Mouse (Mus musculus) bone marrow, adult 2 months (tissue): Measurements from ENCODE around the gene Ssr3. TPM values are rescaled to one million over a fixed set of nuclear protein-coding genes. Genes with fewer than 3 reads are reported as not detected.
A peak's percentile ranks its signal among the peaks of the same experiment; 100 is the strongest.

ENCODE experiments used
- H3K27ac ChIP-seq: fragments of 200-500 bp; 2 replicates; pipeline ENCODE4 v1.5.1; 2012; ENCODE audit warnings: low read depth, mild to moderate bottlenecking, control low read depth, inconsistent platforms, low read length; ENCODE audit not compliant: control insufficient read depth, poor library complexity, insufficient read depth
- H3K4me1 ChIP-seq: fragments of 200-500 bp; 2 replicates; pipeline ENCODE4 v1.6.1; 2011; ENCODE audit warnings: low read length; ENCODE audit not compliant: control insufficient read depth, insufficient read depth
- H3K4me3 ChIP-seq: fragments of 200-500 bp; replicated peaks from 2 replicates; pipeline ENCODE3; 2011; ENCODE audit warnings: mild to moderate bottlenecking, low read depth, low read length, control low read depth; ENCODE audit not compliant: control insufficient read depth
- CTCF ChIP-seq: fragments of 200-500 bp; IDR thresholded peaks from 2 replicates; pipeline ENCODE4 v1.5.1; 2011; ENCODE audit warnings: low read length, control low read depth; ENCODE audit not compliant: control insufficient read depth, insufficient read depth
- POLR2A ChIP-seq: fragments of 200-500 bp; IDR thresholded peaks from 2 replicates; pipeline ENCODE4 v1.6.1; 2011; ENCODE audit warnings: low read depth, mild to moderate bottlenecking, control low read depth, low read length, borderline replicate concordance; ENCODE audit not compliant: control insufficient read depth
- WGBS: fragments of 180-500 bp; shearing (Covaris S2); methylation state at CpG from one replicate; pipeline ENCODE4 v1.1.7; 2018; 5-methylcytosine and 5-hydroxymethylcytosine counted together
- polyA plus RNA-seq: library from polyadenylated mRNA; stranded (reverse); fragments of >200 nt; gene quantifications from 2 replicates; pipeline ENCODE4 v1.2.4, GENCODE M21; 2011; ENCODE audit warnings: low replicate concordance; ENCODE audit not compliant: missing spikeins, insufficient read depth, insufficient read length

Gene Ssr3
- polyA plus RNA-seq, result 33.0 and 47.9 TPM in 2 replicates

DNA sequence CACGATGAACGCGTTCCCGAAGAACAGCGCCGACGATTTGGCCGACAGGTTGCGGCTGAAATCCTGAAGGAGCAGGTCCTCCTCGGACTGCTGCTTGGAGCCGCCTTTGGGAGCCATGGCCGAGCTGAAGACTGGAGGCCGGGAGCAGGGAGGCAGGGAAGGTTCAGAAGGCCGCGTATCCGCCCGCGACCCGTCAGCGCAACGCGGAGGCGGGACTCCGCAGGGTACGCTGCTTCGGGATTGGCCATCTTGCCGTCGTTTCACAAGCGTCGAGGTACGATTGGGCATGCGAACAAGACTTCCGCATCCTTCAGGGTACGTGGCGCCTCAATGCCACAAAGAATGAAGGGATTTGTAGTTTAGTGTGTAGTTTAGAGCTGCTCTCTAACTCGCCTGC, at the start of gene Ssr3:
Gene Ssr3 (minus strand): TSS at position 203 of the 397 bp plus-strand sequence.
- peak within 1 kb of the TSS; percentile 81 for H3K27ac ChIP-seq
- H3K4me1 ChIP-seq, result no peaks in the 10 kb centered on the region
- WGBS, result under 1% methylated on average over 36 of the region's 36 CpGs
- TF ChIP-seq CTCF, result no peak
- peak; percentile 87; the same call in 1 of the 2 replicates for TF ChIP-seq POLR2A
- H3K4me3 ChIP-seq, result peak within 1 kb of the TSS; percentile 95

DNA sequence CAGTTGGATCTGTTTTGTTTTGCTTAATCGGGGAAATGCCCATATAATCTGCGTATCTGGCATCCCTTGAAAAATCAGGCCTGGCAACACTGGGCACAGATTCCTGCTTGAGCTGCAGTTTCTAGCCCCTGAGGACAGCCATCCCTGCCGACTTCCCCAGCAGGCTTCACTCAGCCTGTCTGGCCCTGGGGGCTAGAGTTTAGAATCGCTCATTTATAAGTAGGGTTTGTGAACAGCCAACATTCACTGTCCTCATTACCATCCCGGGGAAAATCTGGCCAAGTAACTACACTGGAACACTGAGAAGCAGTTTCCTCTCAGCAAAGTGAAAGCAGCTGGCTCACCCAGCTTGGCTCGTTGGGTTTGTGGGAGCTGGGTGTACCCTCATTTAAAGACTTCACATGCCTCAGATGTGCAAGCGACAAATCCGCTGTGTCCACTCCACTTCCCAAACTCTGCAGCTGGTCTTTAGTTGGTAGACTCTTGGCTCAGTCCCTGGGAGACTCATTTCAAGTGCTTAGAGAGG, 49.2 kb upstream of the Ssr3 start:
- WGBS, result 49% methylated on average over 8 of the region's 8 CpGs
- TF ChIP-seq POLR2A (no peak), CTCF (no peak)
- Histone ChIP-seq H3K4me3 (no peak overlapping the region), H3K4me1 (no peaks in the 10 kb centered on the region), H3K27ac (no peak overlapping the region)

DNA sequence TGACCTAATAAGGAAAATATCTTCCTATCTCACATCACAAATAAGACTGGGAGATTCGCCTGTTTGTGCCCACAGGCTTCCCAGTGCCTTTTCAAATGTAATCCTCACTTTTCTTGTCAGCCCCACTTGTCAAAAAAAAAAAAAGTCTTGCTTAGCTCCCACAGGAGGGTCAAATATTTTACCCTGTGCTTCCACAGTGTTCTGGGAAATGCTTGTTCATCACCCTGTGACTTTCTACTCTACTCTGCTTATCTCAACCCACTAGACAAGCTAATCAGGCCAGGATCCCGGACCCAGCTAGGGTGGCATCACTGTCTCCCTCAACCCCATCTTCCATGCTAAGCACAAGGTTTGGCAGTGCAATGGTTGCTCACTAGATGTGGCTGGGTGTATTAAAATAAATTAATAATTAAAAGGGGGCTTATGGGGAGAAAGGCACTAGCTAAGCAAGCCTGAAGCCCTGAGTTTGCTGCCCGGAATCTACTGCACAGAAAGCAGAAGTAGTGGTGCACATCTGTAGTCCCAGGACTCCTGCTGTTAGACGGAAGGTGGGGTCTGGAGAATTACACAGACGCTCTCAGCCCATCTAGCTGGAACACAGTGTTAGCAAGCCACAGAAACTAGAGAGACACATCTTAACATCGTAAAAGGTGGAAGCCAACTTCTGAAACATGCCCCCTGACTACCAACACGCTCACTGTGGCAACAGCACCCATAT, 46.2 kb upstream of the Ssr3 start:
- Histone ChIP-seq H3K4me1 (no peaks in the 10 kb centered on the region), H3K27ac (no peak overlapping the region), H3K4me3 (no peak overlapping the region)
- WGBS, result 26% methylated on average over 7 of the region's 7 CpGs
- no peak for TF ChIP-seq CTCF
- TF ChIP-seq POLR2A, result no peak

DNA sequence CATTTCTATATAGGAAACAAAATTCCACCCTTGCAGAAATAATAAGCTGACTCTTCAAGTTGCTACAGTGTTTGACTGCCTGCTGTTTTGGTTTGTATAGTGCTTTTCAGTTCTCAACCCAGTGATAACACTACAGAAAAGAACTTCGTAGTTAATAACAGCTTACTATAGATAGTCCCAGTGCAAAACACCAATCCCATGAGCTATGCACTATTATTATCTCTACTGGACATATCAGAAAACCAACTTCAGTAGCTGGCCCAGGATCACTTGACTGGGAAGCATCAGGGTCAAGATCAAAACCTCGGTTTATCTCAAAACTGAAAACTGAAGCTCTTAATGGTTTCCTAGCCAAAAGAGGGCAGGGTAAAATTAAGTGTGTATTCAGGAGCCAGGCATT, 43.4 kb upstream of the Ssr3 start:
- Histone ChIP-seq H3K4me1 (no peaks in the 10 kb centered on the region), H3K27ac (no peak overlapping the region), H3K4me3 (no peak overlapping the region)
- TF ChIP-seq CTCF, result no peak
- no peak for TF ChIP-seq POLR2A
- WGBS, result 60% methylated on average over 2 of the region's 2 CpGs

DNA sequence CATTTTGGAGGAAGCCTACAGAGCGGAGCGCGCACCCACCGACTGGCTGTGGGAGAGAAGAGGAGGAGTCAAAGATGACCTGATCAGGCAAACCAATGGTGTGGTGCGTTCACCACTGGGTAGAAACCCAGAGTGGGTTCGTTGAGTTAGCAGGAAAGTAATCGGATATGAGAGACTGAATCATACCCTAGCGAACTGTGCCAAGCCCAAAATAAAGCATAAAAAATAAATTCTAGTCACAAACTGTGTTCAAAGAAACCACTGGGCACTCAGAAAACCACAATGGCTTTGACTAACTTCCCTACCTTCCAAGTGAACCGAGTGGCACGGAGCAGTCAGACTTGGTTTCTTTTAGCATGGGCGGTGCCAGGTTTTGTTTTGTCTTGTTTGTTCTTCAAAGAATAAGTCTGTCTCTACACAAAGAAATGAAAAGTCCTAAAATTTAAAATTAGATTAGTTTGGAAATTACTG, 42.7 kb upstream of the Ssr3 start:
- peak overlapping the region; percentile 9 for H3K4me3 ChIP-seq
- no peak for TF ChIP-seq CTCF
- no peak for TF ChIP-seq POLR2A
- H3K27ac ChIP-seq, result no peak overlapping the region
- no peaks in the 10 kb centered on the region for H3K4me1 ChIP-seq
- 5% methylated on average over 11 of the region's 11 CpGs for WGBS

DNA sequence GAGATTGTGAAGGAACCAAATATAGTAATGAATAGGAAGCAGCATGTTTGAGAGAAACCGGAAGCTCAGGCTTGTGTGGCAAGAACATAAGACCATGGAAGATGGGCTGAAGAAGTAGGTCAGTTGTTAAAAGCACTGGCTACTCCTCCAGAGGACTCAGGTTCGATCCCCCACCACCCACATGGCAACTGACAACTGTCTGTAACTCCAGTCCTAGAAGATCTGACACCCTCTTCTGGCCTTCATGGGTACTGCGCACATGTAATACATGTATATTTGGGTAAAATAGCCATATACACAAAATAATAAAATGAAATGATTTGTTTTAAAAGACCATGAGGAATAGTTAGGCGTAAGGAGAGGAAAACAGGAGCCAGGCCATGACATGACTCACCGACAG, 39.8 kb upstream of the Ssr3 start:
- H3K4me3 ChIP-seq, result no peak overlapping the region
- TF ChIP-seq CTCF (peak; percentile 21; the same call in 1 of the 2 replicates), POLR2A (no peak)
- no peaks in the 10 kb centered on the region for H3K4me1 ChIP-seq
- 81% methylated on average over 5 of the region's 5 CpGs for WGBS
- H3K27ac ChIP-seq, result no peak overlapping the region

DNA sequence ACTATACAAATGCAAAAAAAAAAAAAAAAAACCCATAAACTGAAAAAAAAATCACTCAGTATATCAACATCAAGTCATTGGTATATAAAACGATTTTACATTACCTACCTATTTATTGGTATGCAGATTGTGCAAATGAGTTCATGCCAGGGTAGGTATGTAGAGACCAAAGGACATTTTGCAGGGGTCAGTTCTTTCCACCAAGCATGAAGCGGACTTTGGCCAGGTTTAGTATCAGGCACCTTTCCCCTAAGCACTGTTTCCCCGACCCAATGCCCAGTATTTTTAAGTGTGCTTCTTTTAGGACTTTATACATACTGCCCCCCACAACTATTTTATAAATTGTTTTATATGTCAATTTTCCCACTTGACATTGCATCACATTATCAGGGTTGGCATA, 27.3 kb upstream of the Ssr3 start:
- H3K4me3 ChIP-seq, result no peak overlapping the region
- H3K4me1 ChIP-seq, result peaks cover 2% of the 10 kb centered on the region; the same call in 1 of the 2 replicates
- H3K27ac ChIP-seq, result no peak overlapping the region
- TF ChIP-seq CTCF (no peak), POLR2A (no peak)
- WGBS, result 84% methylated on average over 3 of the region's 3 CpGs

DNA sequence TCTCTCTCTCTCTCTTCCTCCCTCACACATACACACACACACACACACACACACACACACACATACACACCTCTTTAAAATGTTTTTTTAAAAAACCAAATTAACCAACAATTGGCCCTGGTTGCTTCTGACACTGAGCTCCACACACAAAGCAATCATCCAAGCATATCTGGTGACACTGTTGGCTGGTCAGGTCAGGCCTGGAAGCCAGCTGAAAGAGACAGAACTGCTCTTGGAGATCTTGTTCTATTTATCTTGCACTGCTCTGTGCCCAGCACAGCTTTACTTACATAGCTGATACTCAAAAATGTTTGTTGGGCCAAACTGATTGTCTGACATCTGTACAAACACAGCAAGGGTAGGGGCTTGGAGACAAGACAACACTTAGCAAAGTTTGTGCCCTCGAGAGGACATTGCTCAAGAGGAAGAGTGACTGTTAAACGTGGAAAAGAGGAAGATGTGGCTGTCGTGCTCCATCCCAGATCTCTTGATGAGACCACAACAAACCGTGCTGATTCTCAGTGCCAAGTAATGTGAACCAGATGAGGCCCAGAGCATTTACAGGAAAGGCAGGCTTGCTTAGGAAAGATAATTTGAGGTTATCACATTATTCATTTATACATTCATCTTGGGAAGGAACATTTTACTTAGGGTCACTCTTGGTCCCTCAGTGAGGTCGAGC, 25.6 kb upstream of the Ssr3 start:
- Histone ChIP-seq H3K27ac (peak overlapping the region; percentile 61; the same call in 1 of the 2 replicates), H3K4me3 (no peak overlapping the region), H3K4me1 (peaks cover 2% of the 10 kb centered on the region; the same call in 1 of the 2 replicates)
- 2% methylated on average over 5 of the region's 5 CpGs for WGBS
- TF ChIP-seq CTCF (no peak), POLR2A (no peak)
